Mouse (Mus musculus) lung, adult 2 months (tissue): Measurements from ENCODE around the gene 1700003F12Rik. TPM values are rescaled to one million over a fixed set of nuclear protein-coding genes. Genes with fewer than 3 reads are reported as not detected.
A peak's percentile ranks its signal among the peaks of the same experiment; 100 is the strongest.

Experiments used
- DNase-seq: peaks from one replicate; pipeline ENCODE4 v3.0.0; 2022
- H3K4me1 ChIP-seq: fragments of 200-500 bp; 2 replicates; pipeline ENCODE4 v1.6.1; 2011; ENCODE audit warnings: low read length; ENCODE audit not compliant: control insufficient read depth, insufficient read depth
- H3K4me3 ChIP-seq: fragments of 200-500 bp; replicated peaks from 2 replicates; pipeline ENCODE3; 2011; ENCODE audit warnings: low read depth, mild to moderate bottlenecking, control low read depth, low read length; ENCODE audit errors: extremely low read depth
- CTCF ChIP-seq: fragments of 200-500 bp; IDR thresholded peaks from 2 replicates; pipeline ENCODE4 v1.5.1; 2011; ENCODE audit warnings: mild to moderate bottlenecking, low read length, control low read depth; ENCODE audit not compliant: insufficient read depth
- POLR2A ChIP-seq: fragments of 200-500 bp; IDR thresholded peaks from 2 replicates; pipeline ENCODE4 v1.6.1; 2011; ENCODE audit warnings: low read depth, mild to moderate bottlenecking, control low read depth, low read length, borderline replicate concordance; ENCODE audit errors: extremely low read depth
- WGBS: fragments of 180-500 bp; shearing (Covaris S2); methylation state at CpG from one replicate; pipeline ENCODE4 v1.1.7; 2018; 5-methylcytosine and 5-hydroxymethylcytosine counted together
- polyA plus RNA-seq: library from polyadenylated mRNA; depleted of rRNA; stranded (reverse); fragments of >200 nt; gene quantifications from 2 replicates; pipeline ENCODE4 v1.2.3, GENCODE M21; 2012

1700003F12Rik gene
- polyA plus RNA-seq, 1 experiment, result not detected

- Histone ChIP-seq H3K4me3 (peak within 1 kb of the TSS; percentile 3), H3K4me1 (0 out of 2 replicates have a peak, but pooled peaks cover 3% of the 10 kb centered on the region)
- WGBS, result 14% methylated on average over 34 of the region's 34 CpGs
- TF ChIP-seq CTCF (no peak), POLR2A (no peak)
- no peak for DNase-seq
Measured at GRCm38 (mm10) chr2:154558264-154559039, 11.6 kb downstream of the 1700003F12Rik start, which contains the start of gene Necab3. Necab3 (minus strand) TSS chr2:154558890.

GRCm38 (mm10) chr2:154563612-154564170 lies 16.8 kb downstream of the 1700003F12Rik start:
- Histone ChIP-seq H3K4me1 (no peaks in the 10 kb centered on the region), H3K4me3 (no peak overlapping the region)
- TF ChIP-seq POLR2A, result no peak
- no peak for TF ChIP-seq CTCF
- WGBS, result 88% methylated on average over 22 of the region's 22 CpGs
- no peak for DNase-seq

- H3K4me3 ChIP-seq, result no peak overlapping the region
- TF ChIP-seq CTCF (no peak), POLR2A (no peak)
- no peak for DNase-seq
- 89% methylated on average over 3 of the region's 3 CpGs for WGBS
- no peaks in the 10 kb centered on the region for H3K4me1 ChIP-seq
Measured at GRCm38 (mm10) chr2:154565562-154565961, 18.7 kb downstream of the 1700003F12Rik start.

- no peak for TF ChIP-seq POLR2A
- TF ChIP-seq CTCF, result no peak
- 61% methylated on average over 8 of the region's 8 CpGs for WGBS
- no peak for DNase-seq
Measured at GRCm38 (mm10) chr2:154566641-154567040, 19.8 kb downstream of the 1700003F12Rik start.

GRCm38 (mm10) chr2:154567766-154568165 lies 20.9 kb downstream of the 1700003F12Rik start:
- WGBS, result 63% methylated on average over 2 of the region's 2 CpGs
- Histone ChIP-seq H3K4me1 (no peaks in the 10 kb centered on the region), H3K4me3 (no peak overlapping the region)
- no peak for TF ChIP-seq POLR2A
- TF ChIP-seq CTCF, result no peak
- peak; percentile 30 for DNase-seq

More at GRCm38 (mm10) chr2:154566641-154567040, 19.8 kb downstream of the 1700003F12Rik start:
- Histone ChIP-seq H3K4me1 (no peaks in the 10 kb centered on the region), H3K4me3 (no peak overlapping the region)

GRCm38 (mm10) chr2:154568329-154569070 lies 21.6 kb downstream of the 1700003F12Rik start:
- DNase-seq, result peak; percentile 28
- Histone ChIP-seq H3K4me1 (no peaks in the 10 kb centered on the region), H3K4me3 (peak overlapping the region; percentile 52)
- TF ChIP-seq POLR2A, result no peak
- TF ChIP-seq CTCF, result no peak
- WGBS, result 27% methylated on average over 10 of the region's 10 CpGs

GRCm38 (mm10) chr2:154569071-154569748 lies 22.3 kb downstream of the 1700003F12Rik start:
- TF ChIP-seq POLR2A (no peak), CTCF (no peak)
- Histone ChIP-seq H3K4me3 (peak overlapping the region; percentile 52), H3K4me1 (no peaks in the 10 kb centered on the region)
- peak; percentile 64 for DNase-seq
- 1% methylated on average over 57 of the region's 70 CpGs for WGBS

GRCm38 (mm10) chr2:154569836-154570286 lies 23.0 kb downstream of the 1700003F12Rik start, which contains the start of gene E2f1:
E2f1 (minus strand) TSS chr2:154569892.
- Histone ChIP-seq H3K4me3 (peak within 1 kb of the TSS; percentile 62), H3K4me1 (no peaks in the 10 kb centered on the region)
- 1% methylated on average over 44 of the region's 44 CpGs for WGBS
- no peak for TF ChIP-seq CTCF
- no peak for TF ChIP-seq POLR2A
- peak; percentile 86 for DNase-seq

GRCm38 (mm10) chr2:154570666-154571065 lies 23.8 kb downstream of the 1700003F12Rik start:
- Histone ChIP-seq H3K4me1 (no peaks in the 10 kb centered on the region), H3K4me3 (no peak overlapping the region)
- no peak for TF ChIP-seq CTCF
- no peak for TF ChIP-seq POLR2A
- WGBS, result 42% methylated on average over 4 of the region's 4 CpGs
- DNase-seq, result no peak
